Mouse (Mus musculus) kidney, adult 2 months (tissue): ENCODE measurements around the gene Fut7.

ENCODE experiments used
- CTCF ChIP-seq: fragments of 200-500 bp; conservative IDR thresholded peaks from 2 replicates; pipeline ENCODE4 v1.5.1; 2011; ENCODE audit warnings: low read depth, mild to moderate bottlenecking, control low read depth, low read length, moderate library complexity, mixed read lengths; ENCODE audit not compliant: insufficient read depth, insufficient read length
- POLR2A ChIP-seq: fragments of 200-500 bp; IDR thresholded peaks from one replicate; pipeline ENCODE4 v1.6.1; 2011; ENCODE audit warnings: low read depth, low read length, control low read depth

DNA sequence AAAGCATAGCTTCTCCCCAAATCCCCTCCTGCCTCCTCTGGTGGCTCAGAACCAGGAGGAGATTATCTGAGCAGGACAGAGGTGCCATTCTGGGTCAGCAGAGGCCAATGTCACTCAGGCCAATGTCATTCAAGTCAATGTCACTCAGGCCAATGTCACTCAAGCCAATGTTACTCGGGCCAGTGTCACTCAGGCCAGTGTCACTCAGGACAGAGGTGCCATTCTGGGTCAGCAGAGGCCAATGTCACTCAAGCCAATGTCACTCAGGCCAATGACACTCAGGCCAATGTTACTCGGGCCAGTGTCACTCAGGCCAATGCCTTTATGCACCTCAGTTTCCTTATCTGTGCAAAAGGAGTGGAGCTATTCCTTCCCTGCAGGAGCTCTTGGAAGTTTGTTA lies 49.5 kb downstream of the Fut7 start:
- TF ChIP-seq CTCF = no peak; the same call in 1 of the 2 replicates
- no peak for TF ChIP-seq POLR2A
